In the genomic region with DNA sequence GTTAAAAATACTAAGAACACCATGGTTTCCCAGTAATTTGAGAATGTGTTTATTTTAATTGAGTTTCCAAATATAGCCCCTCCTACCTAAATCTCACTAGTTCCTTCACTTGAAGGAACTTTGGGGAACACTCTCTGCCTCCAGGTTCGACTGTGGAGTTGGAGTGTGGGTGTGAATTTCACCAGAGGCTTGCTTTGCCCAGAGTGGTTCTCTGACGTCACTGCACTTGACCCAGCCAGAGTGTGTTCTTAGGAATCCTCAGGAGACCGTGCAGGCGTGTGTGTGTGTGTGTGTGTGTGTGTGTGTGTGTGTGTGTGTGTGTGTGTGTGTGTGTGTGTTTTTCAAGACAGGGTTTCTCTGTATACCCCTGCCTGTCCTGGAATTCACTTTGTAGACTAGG, we compare ENCODE assay signal across 23 mouse cellular contexts. TPM values are rescaled to one million over a fixed set of nuclear protein-coding genes. Genes with fewer than 3 reads are reported as not detected.
DNase-seq lines count a peak whose midpoint lies in the region; ATAC-seq and TF ChIP-seq lines count a peak whose summit lies in the region.
"Had no signal": no experiment of that assay in that cellular context is flagged by ENCODE, and none has a peak within 500 bp of the region (broad histone marks: within the 10 kb centered on the region; RNA-seq: fewer than 3 reads in every experiment).

No protein-coding gene starts in this region.

- 47% methylated on average over 4 of the region's 4 CpGs for WGBS in liver, postnatal 0 days (ENCODE audit: insufficient replicate concordance)

- no peak for TF ChIP-seq CTCF in liver, postnatal 0 days (IDR thresholded peaks at IDR 0.05; ENCODE audit: low read depth)

- no peaks in the 10 kb centered on the region for H3K9me3 ChIP-seq in liver, postnatal 0 days (ENCODE audit: low read length)
- H3K9me3 ChIP-seq: embryonic facial prominence, embryonic 13.5 days; megakaryocyte, embryonic 14.5 days had no signal

- H3K9ac ChIP-seq in liver, postnatal 0 days (replicated peaks): no peak overlapping the region
- H3K9ac ChIP-seq: embryonic facial prominence, embryonic 13.5 days had no signal

- ATAC-seq in liver, postnatal 0 days: no peak
- ATAC-seq: CD4-positive, CD25-positive, alpha-beta regulatory T cell, adult 4 months; forebrain, embryonic 14.5 days had no signal

- peaks cover 8% of the 10 kb centered on the region; the same call in 1 of the 2 replicates for H3K4me1 ChIP-seq in liver, postnatal 0 days (ENCODE audit: insufficient read depth)

- H3K4me3 ChIP-seq in liver, postnatal 0 days (ENCODE audit: low read depth, low read length): no peak overlapping the region
- H3K4me3 ChIP-seq: embryonic facial prominence, embryonic 13.5 days; heart, adult 2 months; megakaryocyte, embryonic 14.5 days had no signal

- no peaks in the 10 kb centered on the region for H3K36me3 ChIP-seq in liver, postnatal 0 days (replicated peaks; ENCODE audit: insufficient read depth, low read length)
- H3K36me3 ChIP-seq: embryonic facial prominence, embryonic 13.5 days had no signal

- H3K27me3 ChIP-seq in liver, postnatal 0 days (ENCODE audit: insufficient read depth, low read length): no peaks in the 10 kb centered on the region
- H3K27me3 ChIP-seq: embryonic facial prominence, embryonic 13.5 days; megakaryocyte, embryonic 14.5 days had no signal

- DNase-seq in adrenal gland, postnatal 14 days: peak; percentile 32
- DNase-seq in adrenal gland, adult 8-10 months: no peak
- peak; percentile 65 for DNase-seq in right cerebral cortex, adult 18-20 months
- no peak for DNase-seq in right cerebral cortex, postnatal 14 days
- peak; percentile 84 for DNase-seq in lung, postnatal 25 days (ENCODE audit: low spot score)
- no peak for DNase-seq in layer of hippocampus, adult 9-11 months
- DNase-seq in left cerebral cortex, adult 18-20 months (ENCODE audit: low spot score in 2 of 2): no peak
- no peak for DNase-seq in liver, postnatal 0 days
- DNase-seq: cerebellum, adult 11 months; cerebellum, postnatal 10 days; gastrocnemius, postnatal 10 days; kidney, adult 11 months; kidney, postnatal 10 days; layer of hippocampus, postnatal 36 days; liver; retina, postnatal 1 day; thymus, adult 18-20 months had no signal

- no peak overlapping the region for H3K27ac ChIP-seq in liver, postnatal 0 days (ENCODE audit: low read depth)
- H3K27ac ChIP-seq: embryonic facial prominence, embryonic 13.5 days; heart, adult 2 months had no signal

- H3K4me2 ChIP-seq in liver, postnatal 0 days (ENCODE audit: low read depth, low read length): no peak overlapping the region
- H3K4me2 ChIP-seq: embryonic facial prominence, embryonic 13.5 days had no signal

- no peak for TF ChIP-seq EP300 in liver, postnatal 0 days (IDR thresholded peaks at IDR 0.05; ENCODE audit: low read depth)

RNA-seq across cellular contexts. Expression of gene Phf13, which starts 4.8 kb away (rescaled TPM):
- total RNA-seq in adrenal gland, postnatal 14 days (2021): 15.6 and 16.0 TPM in 2 replicates
- total RNA-seq in adrenal gland, adult 8-10 months (2022): 10 to 100 TPM; 14.0 to 20.5 (median 18.6) TPM
- total RNA-seq in left cerebral cortex, adult 18-20 months (2021): 10 to 100 TPM; 17.8 to 19.5 TPM
- polyA plus RNA-seq in liver, postnatal 0 days (2015; fragmentation: Nextera tagmentation; extraction: Ambion mirVana): 3.6 and 4.1 TPM in 2 replicates

RNA-seq across cellular contexts. Expression of gene Klhl21, which starts 7.7 kb away (rescaled TPM):
- total RNA-seq in adrenal gland, postnatal 14 days (2021): 18.7 TPM in 2 replicates
- total RNA-seq in adrenal gland, adult 8-10 months (2022): 10 to 100 TPM; 23.9 to 34.2 (median 31.1) TPM
- 10 to 100 TPM; 20.2 to 20.3 TPM for total RNA-seq in left cerebral cortex, adult 18-20 months (2021)
- 4.2 TPM in 2 replicates for polyA plus RNA-seq in liver, postnatal 0 days (2015; fragmentation: Nextera tagmentation; extraction: Ambion mirVana)

RNA-seq across cellular contexts. Expression of gene Thap3, which starts 12.1 kb away (rescaled TPM):
- 15.2 and 15.5 TPM in 2 replicates for total RNA-seq in adrenal gland, postnatal 14 days (2021)
- total RNA-seq in adrenal gland, adult 8-10 months (2022): 10 to 100 TPM; 25.7 to 46.9 (median 36.6) TPM
- 10 to 100 TPM; 16.9 to 23.7 TPM for total RNA-seq in left cerebral cortex, adult 18-20 months (2021)
- 5.7 and 6.8 TPM in 2 replicates for polyA plus RNA-seq in liver, postnatal 0 days (2015; fragmentation: Nextera tagmentation; extraction: Ambion mirVana)

RNA-seq across cellular contexts. Expression of gene Zbtb48, which starts 26.6 kb away (rescaled TPM):
- 10.6 and 11.3 TPM in 2 replicates for total RNA-seq in adrenal gland, postnatal 14 days (2021)
- 10 to 100 TPM in 3 of 4 experiments, 1 to 10 TPM in 1; 7.1 to 17.4 (median 13.7) TPM for total RNA-seq in adrenal gland, adult 8-10 months (2022)
- total RNA-seq in left cerebral cortex, adult 18-20 months (2021): 10 to 100 TPM; 12.3 to 12.7 TPM
- polyA plus RNA-seq in liver, postnatal 0 days (2015; fragmentation: Nextera tagmentation; extraction: Ambion mirVana): 7.4 and 8.5 TPM in 2 replicates

RNA-seq across cellular contexts. Expression of gene Tas1r1, which starts 37.5 kb away (rescaled TPM):
- total RNA-seq in adrenal gland, postnatal 14 days (2021): not detected in 2 replicates
- under 1 TPM in 1 of 4 experiments, not detected in 3; 0.71 TPM for total RNA-seq in adrenal gland, adult 8-10 months (2022)
- under 1 TPM; 0.49 to 0.68 TPM for total RNA-seq in left cerebral cortex, adult 18-20 months (2021)
- polyA plus RNA-seq in liver, postnatal 0 days (2015; fragmentation: Nextera tagmentation; extraction: Ambion mirVana): 0.07 TPM in 2 replicates
- polyA plus RNA-seq: CD4-positive, CD25-positive, alpha-beta regulatory T cell, adult 4 months; small intestine, adult 2 months had no signal

Comparison
In these comparisons a context has a peak if more than half of its experiments do, and no peak if none do; other contexts are left out.
1. DNase-seq: peak in adrenal gland, postnatal 14 days (single experiment), right cerebral cortex, adult 18-20 months (single experiment) and lung, postnatal 25 days (single experiment); none in adrenal gland, adult 8-10 months (single experiment), right cerebral cortex, postnatal 14 days (single experiment), layer of hippocampus, adult 9-11 months (single experiment), left cerebral cortex, adult 18-20 months (0 of 2) and liver, postnatal 0 days (single experiment).